Mouse (Mus musculus): ENCODE measurements around the gene Thbs4.
"Not testable (repeated sequence)": the region's sequence is repeated elsewhere in the genome, so short reads cannot be mapped to it uniquely, and the experiment has no call there.

Gene Thbs4

GRCm38 (mm10) chr13:92794462-92795214, at the start of gene Thbs4:
Gene Thbs4 (minus strand): TSS chr13:92794818.
- DNase-seq (ENCODE audit: low read depth, low spot score), result no peak

- no peak for DNase-seq (ENCODE audit: low read depth, low spot score)
Measured at GRCm38 (mm10) chr13:92833162-92833561, 38.5 kb upstream of the Thbs4 start.

- DNase-seq (ENCODE audit: low read depth, low spot score), result no peak
Measured at GRCm38 (mm10) chr13:92828820-92829219, 34.2 kb upstream of the Thbs4 start.

- no peak for DNase-seq (ENCODE audit: low read depth, low spot score)
Measured at GRCm38 (mm10) chr13:92817357-92817756, 22.7 kb upstream of the Thbs4 start.

- DNase-seq (ENCODE audit: low read depth, low spot score), result no peak
Measured at GRCm38 (mm10) chr13:92816329-92816728, 21.7 kb upstream of the Thbs4 start.

- not testable (repeated sequence) for DNase-seq (ENCODE audit: low read depth, low spot score)
Measured at GRCm38 (mm10) chr13:92810592-92810991, 16.0 kb upstream of the Thbs4 start.

GRCm38 (mm10) chr13:92807849-92808248, 13.2 kb upstream of the Thbs4 start:
- DNase-seq (ENCODE audit: low read depth, low spot score), result no peak

- no peak for DNase-seq (ENCODE audit: low read depth, low spot score)
Measured at GRCm38 (mm10) chr13:92806785-92807184, 12.2 kb upstream of the Thbs4 start.

GRCm38 (mm10) chr13:92799306-92799925, 4.8 kb upstream of the Thbs4 start:
- no peak for DNase-seq (ENCODE audit: low read depth, low spot score)

- DNase-seq (ENCODE audit: low read depth, low spot score), result no peak
Measured at GRCm38 (mm10) chr13:92798830-92799229, 4.2 kb upstream of the Thbs4 start.

GRCm38 (mm10) chr13:92793636-92794035, 982 bp downstream of the Thbs4 start:
- DNase-seq (ENCODE audit: low read depth, low spot score), result no peak

GRCm38 (mm10) chr13:92791474-92791873, 3.1 kb downstream of the Thbs4 start:
- DNase-seq (ENCODE audit: low read depth, low spot score), result no peak

- DNase-seq (ENCODE audit: low read depth, low spot score), result no peak
Measured at GRCm38 (mm10) chr13:92784311-92784710, 10.3 kb downstream of the Thbs4 start.

GRCm38 (mm10) chr13:92783551-92783950, 11.1 kb downstream of the Thbs4 start:
- no peak for DNase-seq (ENCODE audit: low read depth, low spot score)

GRCm38 (mm10) chr13:92780927-92781326, 13.7 kb downstream of the Thbs4 start:
- DNase-seq (ENCODE audit: low read depth, low spot score), result no peak

GRCm38 (mm10) chr13:92780076-92780475, 14.5 kb downstream of the Thbs4 start:
- no peak for DNase-seq (ENCODE audit: low read depth, low spot score)

- DNase-seq (ENCODE audit: low read depth, low spot score), result no peak
Measured at GRCm38 (mm10) chr13:92778642-92779041, 16.0 kb downstream of the Thbs4 start.

GRCm38 (mm10) chr13:92775916-92776315, 18.7 kb downstream of the Thbs4 start:
- DNase-seq (ENCODE audit: low read depth, low spot score), result no peak

GRCm38 (mm10) chr13:92774887-92775286, 19.7 kb downstream of the Thbs4 start:
- peak; percentile 14 for DNase-seq (ENCODE audit: low read depth, low spot score)

GRCm38 (mm10) chr13:92772500-92772899, 22.1 kb downstream of the Thbs4 start:
- no peak for DNase-seq (ENCODE audit: low read depth, low spot score)

GRCm38 (mm10) chr13:92771566-92771965, 23.1 kb downstream of the Thbs4 start:
- no peak for DNase-seq (ENCODE audit: low read depth, low spot score)

- DNase-seq (ENCODE audit: low read depth, low spot score), result no peak
Measured at GRCm38 (mm10) chr13:92765454-92766242, 29.0 kb downstream of the Thbs4 start.
